Mouse (Mus musculus) stomach, embryonic 14.5 days (tissue): ENCODE measurements around the gene Lrrk1. TPM values are rescaled to one million over a fixed set of nuclear protein-coding genes. Genes with fewer than 3 reads are reported as not detected.

Source experiments
- ATAC-seq: fragments of 200-750 bp; cut with Nextera tagmentation; 2 replicates; pipeline ENCODE4 v1.8.0; 2017; ENCODE audit warnings: low read depth, moderate TSS enrichment; ENCODE audit not compliant: insufficient number of reproducible peaks, insufficient read depth, low FRiP score
- H3K27ac ChIP-seq: fragments of 300-500 bp; sonication (generic); 2 replicates; pipeline ENCODE4 v1.5.1; 2014; ENCODE audit warnings: mild to moderate bottlenecking, low read length, moderate library complexity, mixed read lengths
- H3K27me3 ChIP-seq: fragments of 300-500 bp; sonication (generic); 2 replicates; pipeline ENCODE4 v1.6.1; 2014; ENCODE audit warnings: low read length, control low read depth, mixed read lengths; ENCODE audit not compliant: control insufficient read depth, insufficient read depth
- H3K36me3 ChIP-seq: fragments of 300-500 bp; sonication (generic); 2 replicates; pipeline ENCODE4 v1.6.1; 2014; ENCODE audit warnings: mild to moderate bottlenecking, control low read depth, low read length, moderate library complexity, mixed read lengths; ENCODE audit not compliant: control insufficient read depth, insufficient read depth
- H3K4me1 ChIP-seq: fragments of 300-500 bp; sonication (generic); 2 replicates; pipeline ENCODE4 v1.6.1; 2014; ENCODE audit warnings: low read length, control low read depth, mixed read lengths; ENCODE audit not compliant: control insufficient read depth, insufficient read depth
- H3K4me2 ChIP-seq: fragments of 300-500 bp; sonication (generic); replicated peaks from 2 replicates; pipeline ENCODE4 v1.6.1; 2014; ENCODE audit warnings: low read depth, low read length, control low read depth
- H3K4me3 ChIP-seq: fragments of 300-500 bp; sonication (generic); 2 replicates; pipeline ENCODE4 v1.5.1; 2014; ENCODE audit warnings: low read depth, low read length, control low read depth
- H3K9ac ChIP-seq: fragments of 300-500 bp; sonication (generic); replicated peaks from 2 replicates; pipeline ENCODE4 v1.6.1; 2014; ENCODE audit warnings: low read depth, mild to moderate bottlenecking, control low read depth, low read length, moderate library complexity, mixed read lengths
- H3K9me3 ChIP-seq: fragments of 300-500 bp; sonication (generic); 2 replicates; pipeline ENCODE4 v1.6.1; 2016; ENCODE audit warnings: low read depth, low read length, control low read depth; ENCODE audit not compliant: control insufficient read depth
- WGBS: fragments of 180-500 bp; shearing (Covaris S2); extraction: QIAGEN DNeasy Blood & Tissue Kit; methylation state at CpG from one replicate; pipeline ENCODE4 v1.1.7; 2014; 5-methylcytosine and 5-hydroxymethylcytosine counted together
- polyA plus RNA-seq: library from polyadenylated mRNA; unstranded; fragments of >200 nt; fragmentation: Nextera tagmentation; extraction: Ambion mirVana; gene quantifications from 2 replicates; pipeline ENCODE4 v1.2.1, GENCODE M21; 2014

Lrrk1 gene
- polyA plus RNA-seq, 1 experiment from 2014 or later: 17.9 TPM

GRCm38 (mm10) chr7:66182075-66182715 is 206.0 kb downstream of the Lrrk1 start:
- Histone ChIP-seq H3K4me2 (no peak overlapping the region), H3K9ac (no peak overlapping the region), H3K4me1 (no peaks in the 10 kb centered on the region), H3K27me3 (no peaks in the 10 kb centered on the region), H3K9me3 (no peaks in the 10 kb centered on the region), H3K4me3 (no peak overlapping the region), H3K36me3 (no peaks in the 10 kb centered on the region), H3K27ac (no peak overlapping the region)
- 84% methylated on average over 7 of the region's 7 CpGs for WGBS
- ATAC-seq: no peak

- H3K9ac ChIP-seq: no peak overlapping the region
- no peaks in the 10 kb centered on the region for H3K27me3 ChIP-seq
- no peaks in the 10 kb centered on the region for H3K9me3 ChIP-seq
- H3K36me3 ChIP-seq: 0 out of 2 replicates have a peak, but pooled peaks cover under 1% of the 10 kb centered on the region
- no peak overlapping the region for H3K4me2 ChIP-seq
- no peaks in the 10 kb centered on the region for H3K4me1 ChIP-seq
- 83% methylated on average over 10 of the region's 10 CpGs for WGBS
- no peak for ATAC-seq
- H3K27ac ChIP-seq: no peak overlapping the region
- no peak overlapping the region for H3K4me3 ChIP-seq
Observed at GRCm38 (mm10) chr7:66180711-66181365, 207.3 kb downstream of the Lrrk1 start.

GRCm38 (mm10) chr7:66180260-66180659 is 207.9 kb downstream of the Lrrk1 start:
- H3K27ac ChIP-seq: no peak overlapping the region

GRCm38 (mm10) chr7:66179711-66180110 is 208.4 kb downstream of the Lrrk1 start:
- Histone ChIP-seq H3K4me3 (no peak overlapping the region), H3K27ac (no peak overlapping the region), H3K9ac (no peak overlapping the region), H3K36me3 (peaks cover 8% of the 10 kb centered on the region; the same call in 1 of the 2 replicates), H3K27me3 (no peaks in the 10 kb centered on the region), H3K4me2 (no peak overlapping the region), H3K9me3 (no peaks in the 10 kb centered on the region), H3K4me1 (no peaks in the 10 kb centered on the region)
- ATAC-seq: no peak
- WGBS: 86% methylated on average over 7 of the region's 7 CpGs

More at GRCm38 (mm10) chr7:66180260-66180659, 207.9 kb downstream of the Lrrk1 start:
- H3K36me3 ChIP-seq: 0 out of 2 replicates have a peak, but pooled peaks cover 5% of the 10 kb centered on the region
- no peaks in the 10 kb centered on the region for H3K4me1 ChIP-seq
- H3K9ac ChIP-seq: no peak overlapping the region
- no peaks in the 10 kb centered on the region for H3K27me3 ChIP-seq
- no peaks in the 10 kb centered on the region for H3K9me3 ChIP-seq
- no peak overlapping the region for H3K4me3 ChIP-seq
- H3K4me2 ChIP-seq: no peak overlapping the region
- WGBS: 72% methylated on average over 3 of the region's 3 CpGs
- no peak for ATAC-seq

GRCm38 (mm10) chr7:66179120-66179581 is 209.0 kb downstream of the Lrrk1 start:
- peaks cover 12% of the 10 kb centered on the region; the same call in 1 of the 2 replicates for H3K36me3 ChIP-seq
- no peaks in the 10 kb centered on the region for H3K27me3 ChIP-seq
- 62% methylated on average over 10 of the region's 10 CpGs for WGBS
- H3K9ac ChIP-seq: no peak overlapping the region
- no peak for ATAC-seq
- H3K9me3 ChIP-seq: no peaks in the 10 kb centered on the region
- H3K4me1 ChIP-seq: no peaks in the 10 kb centered on the region
- H3K27ac ChIP-seq: no peak overlapping the region
- H3K4me2 ChIP-seq: no peak overlapping the region
- H3K4me3 ChIP-seq: no peak overlapping the region

GRCm38 (mm10) chr7:66178101-66178500 is 210.0 kb downstream of the Lrrk1 start:
- no peak for ATAC-seq
- 88% methylated on average over 6 of the region's 6 CpGs for WGBS
- Histone ChIP-seq H3K9ac (no peak overlapping the region), H3K9me3 (no peaks in the 10 kb centered on the region), H3K27me3 (no peaks in the 10 kb centered on the region), H3K36me3 (peaks cover 19% of the 10 kb centered on the region; the same call in 1 of the 2 replicates), H3K4me2 (no peak overlapping the region), H3K4me3 (no peak overlapping the region), H3K4me1 (no peaks in the 10 kb centered on the region), H3K27ac (no peak overlapping the region)

- no peak overlapping the region for H3K27ac ChIP-seq
- H3K36me3 ChIP-seq: peaks cover 25% of the 10 kb centered on the region; the same call in 1 of the 2 replicates
- no peaks in the 10 kb centered on the region for H3K27me3 ChIP-seq
- H3K9ac ChIP-seq: no peak overlapping the region
- WGBS: 82% methylated on average over 4 of the region's 4 CpGs
- H3K9me3 ChIP-seq: no peaks in the 10 kb centered on the region
- no peak overlapping the region for H3K4me2 ChIP-seq
- no peaks in the 10 kb centered on the region for H3K4me1 ChIP-seq
- H3K4me3 ChIP-seq: no peak overlapping the region
- ATAC-seq: no peak
Observed at GRCm38 (mm10) chr7:66176929-66177328, 211.2 kb downstream of the Lrrk1 start.
